Mouse (Mus musculus) urinary bladder, postnatal 25 days (tissue): ENCODE data around the gene Phrf1.
"Not testable (repeated sequence)": the region's sequence is repeated elsewhere in the genome, so short reads cannot be mapped to it uniquely, and the experiment has no call there.

Experiments used
- DNase-seq: peaks from one replicate; pipeline ENCODE4 v3.0.0; 2022; ENCODE audit warnings: low spot score

Phrf1 gene

GRCm38 (mm10) chr7:141213605-141214235 is 14.9 kb upstream of the Phrf1 start, which contains the start of gene Lmntd2:
Lmntd2 (minus strand) TSS chr7:141214080.
- DNase-seq: no peak

DNA sequence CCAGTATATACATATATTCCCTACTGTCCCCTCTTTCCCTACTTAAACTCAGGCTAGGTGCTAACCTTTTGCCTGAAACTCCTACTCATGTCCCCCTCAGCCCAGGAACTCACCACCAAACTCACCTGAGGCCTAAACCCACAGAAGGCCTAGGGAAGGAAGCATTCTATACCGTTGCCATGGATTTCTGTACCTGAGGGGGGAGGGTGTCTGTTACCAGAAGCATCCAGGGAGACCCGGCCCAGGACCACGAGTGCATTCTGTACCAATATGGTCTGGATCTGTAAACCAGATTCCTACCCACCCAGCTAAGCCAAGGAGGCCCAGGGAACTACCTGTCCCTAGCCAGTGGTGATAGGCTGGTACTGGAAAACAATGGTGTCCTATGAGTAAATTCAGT is 14.3 kb upstream of the Phrf1 start:
- no peak for DNase-seq

GRCm38 (mm10) chr7:141215101-141215879 is 13.3 kb upstream of the Phrf1 start, which contains the start of gene Rassf7:
Rassf7 (plus strand) TSS chr7:141215860.
- peak; percentile 82 for DNase-seq

- peak; percentile 66 for DNase-seq
Measured at GRCm38 (mm10) chr7:141215880-141216733, 12.5 kb upstream of the Phrf1 start.

DNA sequence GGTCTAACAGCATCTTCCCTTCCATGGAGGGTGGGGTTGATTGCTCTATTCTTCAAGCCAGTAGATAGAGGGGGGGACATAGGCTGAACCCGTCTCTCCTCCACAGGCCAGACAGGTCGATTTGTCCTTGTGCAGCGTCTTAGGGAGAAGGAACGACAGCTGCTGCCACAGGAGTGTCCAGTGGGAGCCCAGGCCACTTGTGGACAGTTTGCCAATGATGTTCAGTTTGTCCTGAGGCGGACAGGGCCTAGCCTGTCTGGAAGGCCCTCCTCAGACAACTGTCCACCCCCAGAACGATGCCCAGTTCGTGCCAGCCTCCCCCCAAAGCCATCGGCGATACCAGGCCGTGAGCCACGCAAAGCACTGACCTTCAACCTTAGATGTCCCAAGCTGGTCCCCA is 11.7 kb upstream of the Phrf1 start:
- DNase-seq: no peak

GRCm38 (mm10) chr7:141217343-141218013 is 11.1 kb upstream of the Phrf1 start:
- no peak for DNase-seq

GRCm38 (mm10) chr7:141218141-141218540 is 10.4 kb upstream of the Phrf1 start:
- no peak for DNase-seq

DNA sequence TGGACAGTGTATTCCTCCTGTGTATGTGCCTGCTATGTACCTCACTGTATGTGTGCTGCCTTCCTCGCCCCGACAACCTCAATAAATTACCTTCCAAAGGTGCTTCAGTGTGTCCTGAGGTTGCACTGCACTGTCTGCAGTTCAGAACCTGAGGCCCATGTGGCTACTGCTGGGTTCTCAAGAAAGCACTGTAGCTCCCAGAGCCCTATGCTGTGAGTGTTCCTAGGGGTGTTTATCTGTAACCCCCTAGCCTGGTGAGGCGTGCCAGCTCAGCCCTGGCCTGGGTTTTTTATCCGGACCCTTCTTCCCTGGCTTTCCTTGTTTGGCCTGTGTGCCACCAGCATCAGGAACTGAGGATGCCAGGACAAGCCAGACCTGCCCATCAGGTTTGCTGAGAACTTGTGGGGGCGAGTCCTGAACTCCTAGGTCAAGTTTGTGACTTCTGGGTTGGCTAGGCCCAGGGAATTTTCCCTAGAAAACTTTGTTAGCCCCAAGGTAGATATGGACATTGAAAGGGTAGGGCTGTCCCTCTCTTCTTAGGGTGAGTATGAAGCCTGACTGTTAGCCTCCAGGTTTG is 9.9 kb upstream of the Phrf1 start:
- peak; percentile 33 for DNase-seq

DNA sequence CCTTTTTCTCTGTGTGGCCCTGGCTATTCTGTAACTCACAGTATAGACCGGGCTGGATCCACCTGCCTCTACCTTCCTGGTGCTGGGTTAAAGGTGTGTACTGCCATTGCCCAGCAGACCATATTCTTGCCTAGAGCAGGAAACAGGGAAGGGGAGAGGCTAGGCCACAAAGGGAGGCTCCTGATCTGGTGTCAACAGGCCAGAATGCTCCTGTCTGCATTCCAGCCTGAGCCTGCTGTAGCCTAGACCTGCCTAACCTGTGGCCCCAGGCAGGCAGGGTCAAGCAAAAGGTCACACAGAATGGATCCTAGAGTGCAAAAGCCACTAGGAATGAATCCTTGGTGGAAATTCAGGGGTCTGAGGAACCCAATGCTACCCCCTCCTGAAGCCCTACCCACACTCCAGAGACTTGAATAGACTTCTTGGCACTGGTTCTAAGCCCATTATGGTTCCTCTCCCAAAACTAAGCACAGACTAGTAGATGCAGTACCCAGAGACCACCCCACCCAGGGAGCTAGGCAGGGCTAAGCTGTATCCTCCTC is 9.0 kb upstream of the Phrf1 start:
- DNase-seq: no peak

DNA sequence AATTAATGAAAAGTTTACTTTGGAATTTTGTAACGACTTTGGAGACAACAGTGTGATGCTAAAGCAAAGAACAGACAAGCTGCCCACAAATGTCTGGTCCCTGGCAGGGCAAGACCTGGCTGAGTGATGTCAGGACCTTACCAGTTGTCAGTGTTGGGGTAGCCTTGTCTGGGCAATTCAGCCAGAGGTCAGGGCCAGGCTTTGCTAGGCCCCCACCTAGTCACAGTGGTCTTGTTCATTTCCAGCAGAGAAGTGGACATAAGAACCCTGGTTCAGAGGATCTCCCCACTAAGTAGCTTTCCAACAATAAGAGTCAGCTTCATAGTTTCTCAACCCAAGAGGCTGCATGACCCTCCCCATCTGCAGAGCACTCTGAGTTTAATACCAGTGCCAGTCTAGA is 8.2 kb upstream of the Phrf1 start:
- DNase-seq: no peak

DNA sequence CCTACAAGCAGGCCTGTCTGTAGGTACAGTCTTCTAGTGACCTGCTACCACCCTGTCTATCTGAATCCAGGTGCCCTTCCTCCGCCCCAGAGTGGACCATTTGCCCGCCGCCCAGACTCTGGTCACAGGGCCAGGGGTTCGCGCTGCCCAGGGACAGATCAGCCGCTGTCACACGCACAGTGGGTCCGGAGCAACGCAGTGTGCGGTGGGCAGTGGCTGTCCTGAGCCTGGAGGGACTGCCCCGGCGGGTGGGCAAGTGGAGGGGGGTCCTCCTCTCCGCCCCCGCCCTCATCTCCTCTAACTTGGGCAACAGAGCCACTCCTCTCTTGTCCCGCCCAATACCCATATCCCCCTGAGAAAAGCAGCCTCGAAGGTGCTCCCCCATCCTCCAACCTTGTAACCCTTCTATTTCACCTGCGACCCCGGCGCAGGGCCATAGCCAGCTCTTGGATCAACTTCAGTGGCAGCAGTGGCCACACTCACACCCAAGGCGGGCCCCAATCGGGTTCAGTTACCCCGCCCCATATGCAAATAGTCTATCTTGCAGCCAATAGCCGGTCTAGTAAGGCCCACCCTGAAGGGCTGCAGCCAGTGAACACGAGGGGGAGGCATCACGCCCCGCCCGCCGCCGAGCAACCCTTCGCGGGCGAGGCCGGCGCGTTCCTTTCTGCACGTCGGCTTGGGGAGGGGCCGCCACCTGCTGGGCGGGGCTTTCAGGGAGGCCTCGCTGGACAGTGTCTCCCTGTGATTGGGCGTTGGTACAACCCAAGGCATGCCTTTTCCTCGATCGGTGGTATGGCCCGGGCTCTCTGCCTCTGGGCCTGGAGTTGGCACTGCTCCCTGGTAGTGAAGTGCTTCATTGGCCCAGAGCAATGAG is 7.1 kb upstream of the Phrf1 start:
- DNase-seq: peak; percentile 93

DNA sequence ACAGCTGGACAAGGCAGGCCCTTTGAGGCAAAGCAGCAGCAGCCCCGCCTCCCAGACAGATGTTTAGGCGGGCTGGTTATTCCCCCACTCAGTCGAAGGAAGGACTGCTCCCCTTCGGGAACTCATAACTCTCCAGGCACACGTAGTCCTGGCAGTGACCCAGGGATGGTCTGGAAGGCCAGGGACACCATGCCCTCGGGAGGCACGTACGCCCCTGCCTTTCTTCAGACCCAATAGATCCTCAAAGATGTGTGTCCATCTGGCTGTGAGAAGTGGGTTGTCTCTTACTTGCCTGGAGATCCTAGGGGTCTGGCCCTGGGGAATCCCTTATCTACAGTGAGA is 6.5 kb upstream of the Phrf1 start:
- no peak for DNase-seq

DNA sequence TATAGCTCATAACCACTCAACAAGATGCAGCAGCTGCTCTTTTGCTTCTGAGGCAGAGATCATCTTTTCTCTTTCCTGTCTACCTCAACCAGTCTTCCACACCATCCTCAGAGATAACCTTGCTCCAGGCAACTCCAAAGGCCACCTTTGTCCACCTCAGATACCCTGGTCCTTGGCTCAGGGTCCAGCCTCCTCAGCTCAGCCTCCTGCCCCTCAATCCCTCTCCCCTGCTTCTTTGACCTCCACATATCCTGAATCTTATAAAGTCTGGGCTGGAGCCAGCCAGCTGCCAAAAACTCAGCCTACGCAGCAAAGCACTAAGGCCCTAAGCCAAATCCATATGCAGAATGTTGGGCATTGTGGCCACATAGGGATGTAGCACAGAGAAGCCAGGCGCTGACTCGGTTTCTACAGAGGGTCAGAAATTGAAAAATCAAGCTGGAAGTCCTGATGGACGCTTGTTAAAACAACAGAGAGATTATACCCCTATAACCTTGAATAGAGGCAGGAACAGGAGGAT is 5.8 kb upstream of the Phrf1 start:
- DNase-seq: no peak

- no peak for DNase-seq
Measured at GRCm38 (mm10) chr7:141226535-141226934, 2.0 kb upstream of the Phrf1 start.

DNA sequence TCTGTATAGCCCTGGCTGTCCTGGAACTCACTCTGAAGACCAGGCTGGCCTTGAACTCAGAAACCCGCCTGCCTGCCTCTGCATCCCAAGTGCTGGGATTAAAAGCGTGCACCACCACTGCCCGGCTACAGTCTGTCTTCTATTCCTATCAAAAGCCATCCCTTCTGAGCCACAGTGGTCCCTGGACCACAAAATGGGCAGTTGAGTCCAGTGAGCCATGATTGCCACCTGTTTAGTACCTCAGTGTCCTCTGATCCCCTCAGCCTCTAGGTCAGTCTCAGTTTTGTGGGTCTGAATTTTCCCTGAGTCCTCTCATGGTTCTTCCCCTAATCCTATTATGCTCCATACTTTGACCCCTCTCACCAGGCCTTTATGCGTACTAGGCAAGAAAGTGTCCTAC is 788 bp upstream of the Phrf1 start:
- DNase-seq: no peak

DNA sequence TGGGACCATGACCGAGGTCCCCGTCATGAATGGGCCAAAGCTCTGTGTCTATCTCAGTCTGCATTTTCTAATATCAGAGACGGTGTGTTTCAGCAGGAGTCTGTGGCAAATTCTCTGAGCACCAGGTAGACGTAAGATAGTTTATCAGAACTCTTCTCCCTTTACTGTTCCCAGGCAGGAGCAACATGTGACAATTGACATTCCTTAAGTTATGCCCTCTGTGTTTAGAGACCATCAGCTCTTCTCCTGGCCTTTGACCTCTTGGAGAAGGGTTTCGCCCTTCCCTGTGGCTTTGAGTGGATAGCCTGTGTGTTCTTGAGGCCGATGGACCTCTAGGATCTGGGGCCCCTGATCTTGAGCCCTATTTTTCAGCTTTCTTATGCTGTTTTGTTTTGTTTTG is 1.1 kb downstream of the Phrf1 start:
- no peak for DNase-seq

GRCm38 (mm10) chr7:141230570-141230969 is 2.0 kb downstream of the Phrf1 start:
- no peak for DNase-seq

DNA sequence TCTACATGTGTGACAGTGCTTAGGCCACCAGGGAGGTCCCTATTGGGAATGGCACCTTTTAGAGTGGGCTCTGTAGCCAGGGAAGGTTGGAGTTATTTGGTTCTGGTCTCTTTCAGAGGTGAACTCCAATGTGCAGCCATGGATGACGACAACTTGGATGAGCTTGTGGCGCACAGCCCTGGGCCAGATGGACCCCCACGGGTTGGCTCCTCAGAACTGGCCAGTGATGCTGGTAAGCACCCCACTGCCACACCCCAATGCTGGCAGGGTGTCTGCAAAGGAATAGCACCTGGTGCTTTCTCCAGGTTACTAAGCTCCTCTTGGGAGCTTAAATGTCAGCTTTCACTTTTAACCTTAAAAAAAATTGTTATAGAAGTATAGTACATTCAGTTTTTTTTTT is 2.5 kb downstream of the Phrf1 start:
- no peak for DNase-seq

DNA sequence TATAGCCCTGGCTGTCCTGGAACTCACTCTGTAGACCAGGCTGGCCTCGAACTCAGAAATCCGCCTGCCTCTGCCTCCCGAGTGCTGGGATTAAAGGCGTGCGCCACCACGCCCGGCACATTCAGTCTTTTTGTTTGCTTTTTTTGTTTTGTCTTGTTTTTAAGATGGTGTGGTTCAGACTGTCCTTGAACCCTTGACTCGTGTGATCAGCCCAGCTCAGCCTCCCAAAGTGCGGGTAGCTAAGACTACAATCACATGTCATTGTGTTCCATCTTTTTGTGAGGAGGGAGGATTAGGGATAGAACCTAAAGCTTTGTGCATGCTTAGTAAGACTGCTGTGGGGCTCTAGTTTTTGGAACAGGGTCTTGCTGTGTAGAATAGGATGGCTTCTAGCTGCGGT is 3.0 kb downstream of the Phrf1 start:
- no peak for DNase-seq

- DNase-seq: not testable (repeated sequence)
Measured at GRCm38 (mm10) chr7:141250486-141250885, 21.9 kb downstream of the Phrf1 start.
